Mouse (Mus musculus) lung, embryonic 14.5 days (tissue): ENCODE data around the gene Iqsec1. TPM values are rescaled to one million over a fixed set of nuclear protein-coding genes. Genes with fewer than 3 reads are reported as not detected.

Experiments
- ATAC-seq: fragments of 200-750 bp; cut with Nextera tagmentation; 2 replicates; pipeline ENCODE4 v1.8.0; 2017; ENCODE audit warnings: mild to moderate bottlenecking, moderate TSS enrichment, moderate library complexity; ENCODE audit not compliant: insufficient read depth
- DNase-seq: peaks from one replicate; pipeline ENCODE4 v3.0.0-alpha.2; 2015
- H3K27ac ChIP-seq: fragments of 300-500 bp; sonication (generic); 2 replicates; pipeline ENCODE4 v1.5.1; 2014; ENCODE audit warnings: low read depth, mild to moderate bottlenecking, moderate library complexity
- H3K27me3 ChIP-seq: fragments of 300-500 bp; sonication (generic); 2 replicates; pipeline ENCODE4 v1.6.1; 2014; ENCODE audit warnings: low read length, control low read depth; ENCODE audit not compliant: insufficient read depth
- H3K36me3 ChIP-seq: fragments of 300-500 bp; sonication (generic); 2 replicates; pipeline ENCODE4 v1.6.1; 2014; ENCODE audit warnings: control low read depth; ENCODE audit not compliant: insufficient read depth
- H3K4me1 ChIP-seq: fragments of 300-500 bp; sonication (generic); 2 replicates; pipeline ENCODE4 v1.6.1; 2014; ENCODE audit warnings: antibody characterized with exemption, control low read depth; ENCODE audit not compliant: insufficient read depth
- H3K4me2 ChIP-seq: fragments of 300-500 bp; sonication (generic); 2 replicates; pipeline ENCODE4 v1.6.1; 2014; ENCODE audit warnings: mild to moderate bottlenecking
- H3K4me3 ChIP-seq: fragments of 300-500 bp; sonication (generic); 2 replicates; pipeline ENCODE4 v1.5.1; 2014; ENCODE audit warnings: low read depth, low read length
- H3K9ac ChIP-seq: fragments of 300-500 bp; sonication (generic); 2 replicates; pipeline ENCODE4 v1.6.1; 2014
- H3K9me3 ChIP-seq: fragments of 300-500 bp; sonication (generic); 2 replicates; pipeline ENCODE4 v1.6.1; 2016; ENCODE audit warnings: low read depth, low read length, control low read depth
- CTCF ChIP-seq: IDR thresholded peaks from 2 replicates; pipeline ENCODE4 v1.5.1; 2016; ENCODE audit warnings: antibody characterized with exemption, low read depth
- WGBS: fragments of 180-500 bp; shearing (Covaris S2); extraction: QIAGEN DNeasy Blood & Tissue Kit; methylation state at CpG from one replicate; pipeline ENCODE4 v1.1.7; 2014; 5-methylcytosine and 5-hydroxymethylcytosine counted together
- polyA plus RNA-seq: library from polyadenylated mRNA; unstranded; fragments of >200 nt; fragmentation: Nextera tagmentation; extraction: Ambion mirVana; gene quantifications from 2 replicates; pipeline ENCODE4 v1.2.1, GENCODE M21; 2014

Gene Iqsec1
- polyA plus RNA-seq, result 15.8 and 16.9 TPM in 2 replicates

DNA sequence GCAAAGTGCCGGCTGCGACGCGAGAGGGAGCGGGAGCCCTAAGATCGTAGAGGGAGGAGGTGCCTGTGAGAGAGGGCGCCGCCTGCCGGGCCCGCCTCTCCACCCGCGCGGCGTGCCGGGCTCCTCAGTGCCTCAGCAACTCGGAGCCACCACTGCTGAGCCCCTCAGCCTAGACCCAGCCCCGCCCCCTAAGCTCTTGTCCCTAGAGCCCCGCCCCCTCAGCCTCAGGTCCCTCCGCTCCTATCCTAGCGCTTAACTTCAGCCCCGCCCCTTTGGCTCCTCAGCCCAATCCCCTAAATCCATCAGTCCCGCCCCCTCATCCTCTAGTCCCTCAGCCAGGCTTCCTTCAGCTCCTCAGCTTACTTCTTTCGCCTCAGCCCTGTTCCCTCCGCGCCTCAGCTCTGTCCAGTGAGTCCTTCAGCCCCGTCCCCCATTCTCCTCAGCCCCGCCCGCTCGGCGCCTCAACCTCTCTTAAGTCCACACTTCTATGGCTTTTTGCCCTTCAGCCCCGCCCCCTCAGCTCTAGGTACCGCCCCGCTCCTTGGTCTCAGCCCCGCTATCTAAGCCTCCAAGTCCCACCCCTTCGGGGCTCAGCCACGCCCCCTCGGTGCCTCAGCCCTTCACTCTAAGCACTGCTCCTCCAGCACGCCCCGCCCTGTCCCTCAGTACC lies at the start of gene Iqsec1:
Gene Iqsec1 (minus strand): TSS at position 38 of the 670 bp plus-strand sequence.
- H3K27ac ChIP-seq, result peak within 1 kb of the TSS; percentile 70
- WGBS, result 2% methylated on average over 32 of the region's 39 CpGs
- H3K9ac ChIP-seq, result peak within 1 kb of the TSS; percentile 65
- peaks cover 17% of the 10 kb centered on the region for H3K4me1 ChIP-seq
- TF ChIP-seq CTCF, result peak; percentile 62
- H3K4me2 ChIP-seq, result peak within 1 kb of the TSS; percentile 100
- DNase-seq, result peak; percentile 96
- 0 out of 2 replicates have a peak, but pooled peaks cover 5% of the 10 kb centered on the region for H3K27me3 ChIP-seq
- peaks cover 3% of the 10 kb centered on the region; the same call in 1 of the 2 replicates for H3K9me3 ChIP-seq
- no peaks in the 10 kb centered on the region for H3K36me3 ChIP-seq
- H3K4me3 ChIP-seq, result peak within 1 kb of the TSS; percentile 63
- ATAC-seq, result peak; percentile 96

DNA sequence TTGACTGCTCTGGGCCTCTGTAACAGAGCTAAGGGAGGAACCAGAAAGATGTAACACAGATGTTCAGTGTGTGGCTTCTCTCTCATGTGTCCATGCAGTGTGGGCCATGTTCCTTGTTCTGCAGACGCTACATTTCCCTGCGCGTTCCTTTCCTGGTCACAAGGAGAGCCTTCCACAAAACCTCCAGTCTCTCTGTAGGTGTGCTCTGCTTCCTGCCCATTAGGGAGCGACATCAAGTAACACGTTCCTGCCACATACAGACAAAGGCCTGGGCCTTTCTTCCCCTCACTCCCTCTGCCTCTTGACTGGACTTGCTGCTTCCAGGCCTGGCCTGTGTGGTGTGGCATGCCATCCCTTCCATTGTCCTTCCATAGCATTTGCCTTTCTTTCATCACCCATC lies 39.8 kb upstream of the Iqsec1 start:
- no peak for ATAC-seq
- no peak overlapping the region for H3K4me3 ChIP-seq
- no peak for DNase-seq
- H3K9me3 ChIP-seq, result no peaks in the 10 kb centered on the region
- no peak overlapping the region for H3K4me2 ChIP-seq
- H3K4me1 ChIP-seq, result no peaks in the 10 kb centered on the region
- no peak for TF ChIP-seq CTCF
- no peak overlapping the region for H3K27ac ChIP-seq
- 0 out of 2 replicates have a peak, but pooled peaks cover 2% of the 10 kb centered on the region for H3K36me3 ChIP-seq
- 81% methylated on average over 5 of the region's 5 CpGs for WGBS
- no peak overlapping the region for H3K9ac ChIP-seq
- H3K27me3 ChIP-seq, result no peaks in the 10 kb centered on the region

DNA sequence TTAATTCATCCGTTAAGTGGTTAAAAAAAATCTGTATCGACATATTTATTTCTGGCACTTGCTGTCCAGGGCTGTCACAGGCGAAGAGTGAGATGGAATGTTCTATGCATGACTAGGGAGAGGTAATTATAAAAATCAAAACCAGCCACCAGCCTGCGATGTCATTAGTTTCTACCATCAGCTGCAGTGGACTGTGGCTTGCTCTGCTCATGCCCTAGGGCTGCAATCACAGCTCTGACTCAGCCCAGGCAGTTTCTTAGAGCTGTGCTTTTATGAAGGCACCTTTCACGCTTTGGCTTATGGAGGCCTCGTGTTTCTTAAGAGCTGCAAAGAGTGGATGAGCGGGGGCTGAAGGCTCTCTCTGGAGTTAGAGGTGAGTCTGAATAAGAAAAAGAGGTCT lies 32.3 kb upstream of the Iqsec1 start:
- H3K4me3 ChIP-seq, result no peak overlapping the region
- no peaks in the 10 kb centered on the region for H3K9me3 ChIP-seq
- DNase-seq, result no peak
- no peak for TF ChIP-seq CTCF
- no peaks in the 10 kb centered on the region for H3K36me3 ChIP-seq
- 77% methylated on average over 7 of the region's 7 CpGs for WGBS
- H3K4me2 ChIP-seq, result no peak overlapping the region
- no peaks in the 10 kb centered on the region for H3K4me1 ChIP-seq
- no peak for ATAC-seq
- H3K27ac ChIP-seq, result no peak overlapping the region
- no peak overlapping the region for H3K9ac ChIP-seq
- H3K27me3 ChIP-seq, result no peaks in the 10 kb centered on the region

GRCm38 (mm10) chr6:91016600-91017230 lies 28.2 kb upstream of the Iqsec1 start:
- H3K9me3 ChIP-seq, result no peaks in the 10 kb centered on the region
- no peaks in the 10 kb centered on the region for H3K36me3 ChIP-seq
- DNase-seq, result no peak

GRCm38 (mm10) chr6:91014198-91014958 lies 25.9 kb upstream of the Iqsec1 start:
- Histone ChIP-seq H3K4me1 (no peaks in the 10 kb centered on the region), H3K27ac (no peak overlapping the region), H3K27me3 (no peaks in the 10 kb centered on the region), H3K4me2 (no peak overlapping the region), H3K36me3 (no peaks in the 10 kb centered on the region), H3K4me3 (no peak overlapping the region), H3K9ac (no peak overlapping the region), H3K9me3 (no peaks in the 10 kb centered on the region)
- no peak for TF ChIP-seq CTCF
- DNase-seq (peak; percentile 5), ATAC-seq (no peak)
- WGBS, result 62% methylated on average over 9 of the region's 9 CpGs

More at GRCm38 (mm10) chr6:91016600-91017230, 28.2 kb upstream of the Iqsec1 start:
- no peak for TF ChIP-seq CTCF
- H3K4me3 ChIP-seq, result no peak overlapping the region
- no peaks in the 10 kb centered on the region for H3K4me1 ChIP-seq
- no peak overlapping the region for H3K4me2 ChIP-seq
- WGBS, result 71% methylated on average over 7 of the region's 7 CpGs
- H3K9ac ChIP-seq, result no peak overlapping the region
- H3K27me3 ChIP-seq, result no peaks in the 10 kb centered on the region
- ATAC-seq, result no peak
- H3K27ac ChIP-seq, result no peak overlapping the region

DNA sequence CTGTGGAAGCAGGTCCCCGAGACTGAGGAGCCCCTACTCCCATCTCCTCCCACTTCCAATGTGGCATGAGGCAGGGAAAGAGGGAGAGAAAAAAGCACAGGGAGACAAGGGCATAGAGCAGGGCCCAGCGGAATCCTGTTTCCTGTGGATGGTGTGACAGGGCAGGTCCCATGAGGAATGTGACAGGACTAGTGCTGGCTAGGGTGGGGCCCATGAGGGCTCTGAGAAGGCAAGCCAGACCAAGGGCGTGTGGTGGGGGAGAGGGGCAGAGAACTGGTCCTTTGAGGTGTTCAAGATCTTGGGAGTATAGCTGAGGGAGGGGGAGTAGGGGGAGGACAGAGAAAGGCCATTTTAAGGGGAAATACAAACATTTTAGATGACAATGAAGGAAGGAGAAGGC lies 24.0 kb upstream of the Iqsec1 start:
- Histone ChIP-seq H3K36me3 (no peaks in the 10 kb centered on the region), H3K4me2 (no peak overlapping the region), H3K27me3 (no peaks in the 10 kb centered on the region), H3K4me1 (no peaks in the 10 kb centered on the region), H3K4me3 (no peak overlapping the region), H3K9ac (no peak overlapping the region), H3K9me3 (no peaks in the 10 kb centered on the region), H3K27ac (no peak overlapping the region)
- no peak for DNase-seq
- no peak for TF ChIP-seq CTCF
- no peak for ATAC-seq
- WGBS, result 51% methylated on average over 3 of the region's 3 CpGs

DNA sequence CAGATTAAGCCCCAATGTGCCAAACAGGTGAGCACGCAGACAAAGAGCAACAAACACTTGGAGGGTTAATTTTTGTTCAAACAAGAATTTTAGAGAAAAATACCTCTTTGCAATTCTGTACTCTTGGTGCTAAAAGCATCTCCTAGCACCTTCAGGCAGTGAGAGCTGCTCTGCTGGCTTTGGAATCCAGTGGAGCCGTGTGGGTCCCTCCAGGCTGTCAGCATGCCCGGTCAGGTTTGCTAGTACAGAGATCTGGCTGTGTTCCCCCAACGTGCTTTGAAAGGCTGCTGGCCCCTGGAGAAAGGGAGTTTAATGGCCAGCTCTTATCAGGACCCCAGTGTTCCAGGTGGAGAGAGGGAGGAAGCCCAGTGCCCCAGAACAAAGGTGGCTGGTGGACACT lies 23.1 kb upstream of the Iqsec1 start:
- ATAC-seq, result no peak
- Histone ChIP-seq H3K4me1 (no peaks in the 10 kb centered on the region), H3K9ac (no peak overlapping the region), H3K4me2 (no peak overlapping the region), H3K27ac (no peak overlapping the region), H3K4me3 (no peak overlapping the region), H3K27me3 (no peaks in the 10 kb centered on the region), H3K9me3 (no peaks in the 10 kb centered on the region), H3K36me3 (no peaks in the 10 kb centered on the region)
- 46% methylated on average over 4 of the region's 4 CpGs for WGBS
- no peak for TF ChIP-seq CTCF
- DNase-seq, result no peak
